Mouse (Mus musculus) heart, embryonic 10.5 days (tissue): ENCODE measurements around the gene Ddr1. TPM values are rescaled to one million over a fixed set of nuclear protein-coding genes. Genes with fewer than 3 reads are reported as not detected.

ENCODE experiments used
- DNase-seq: peaks from one replicate; pipeline ENCODE4 v3.0.0-alpha.2; 2017; ENCODE audit warnings: low spot score
- H3K27ac ChIP-seq: fragments of 300-500 bp; sonication (generic); 2 replicates; pipeline ENCODE4 v1.5.1; 2016; ENCODE audit warnings: mild to moderate bottlenecking
- H3K27me3 ChIP-seq: fragments of 300-500 bp; sonication (generic); 2 replicates; pipeline ENCODE4 v1.6.1; 2016; ENCODE audit warnings: mild to moderate bottlenecking; ENCODE audit not compliant: poor library complexity, insufficient read depth, severe bottlenecking
- H3K36me3 ChIP-seq: fragments of 300-500 bp; sonication (generic); 2 replicates; pipeline ENCODE4 v1.6.1; 2016; ENCODE audit warnings: mild to moderate bottlenecking, moderate library complexity
- H3K4me1 ChIP-seq: fragments of 300-500 bp; sonication (generic); 2 replicates; pipeline ENCODE4 v1.6.1; 2016; ENCODE audit warnings: mild to moderate bottlenecking
- H3K4me3 ChIP-seq: fragments of 300-500 bp; sonication (generic); 2 replicates; pipeline ENCODE4 v1.5.1; 2016; ENCODE audit warnings: mild to moderate bottlenecking, moderate library complexity
- H3K9me3 ChIP-seq: fragments of 300-500 bp; sonication (generic); 2 replicates; pipeline ENCODE4 v1.6.1; 2016; ENCODE audit warnings: mild to moderate bottlenecking, moderate library complexity
- WGBS: fragments of 180-500 bp; shearing (Covaris S2); methylation state at CpG from one replicate; pipeline ENCODE4 v1.1.7; 2016; 5-methylcytosine and 5-hydroxymethylcytosine counted together
- polyA plus RNA-seq: library from polyadenylated mRNA; unstranded; fragments of >200 nt; fragmentation: Nextera tagmentation; extraction: Ambion mirVana; gene quantifications from 2 replicates; pipeline ENCODE4 v1.2.1, GENCODE M21; 2016

The Ddr1 gene
- polyA plus RNA-seq, 1 experiment from 2014 or later: 109 TPM

GRCm38 (mm10) chr17:35636363-35636762, 68.1 kb downstream of the Ddr1 start:
- Histone ChIP-seq H3K36me3 (no peaks in the 10 kb centered on the region), H3K4me3 (no peak overlapping the region; the same call in 1 of the 2 replicates), H3K9me3 (no peaks in the 10 kb centered on the region), H3K27me3 (peaks cover 19% of the 10 kb centered on the region; the same call in 1 of the 2 replicates), H3K4me1 (peaks cover 24% of the 10 kb centered on the region), H3K27ac (no peak overlapping the region)
- 35% methylated on average over 5 of the region's 5 CpGs for WGBS
- no peak for DNase-seq

GRCm38 (mm10) chr17:35635699-35636111, 68.7 kb downstream of the Ddr1 start:
- Histone ChIP-seq H3K9me3 (no peaks in the 10 kb centered on the region), H3K4me1 (peaks cover 24% of the 10 kb centered on the region), H3K36me3 (no peaks in the 10 kb centered on the region), H3K27ac (no peak overlapping the region), H3K4me3 (peak overlapping the region; percentile 52), H3K27me3 (peaks cover 17% of the 10 kb centered on the region; the same call in 1 of the 2 replicates)
- DNase-seq: no peak
- WGBS: 2% methylated on average over 15 of the region's 15 CpGs

- Histone ChIP-seq H3K9me3 (no peaks in the 10 kb centered on the region), H3K36me3 (no peaks in the 10 kb centered on the region), H3K27ac (no peak overlapping the region), H3K27me3 (peaks cover 17% of the 10 kb centered on the region; the same call in 1 of the 2 replicates), H3K4me1 (peaks cover 24% of the 10 kb centered on the region), H3K4me3 (no peak overlapping the region)
- DNase-seq: no peak
- WGBS: 66% methylated on average over 3 of the region's 3 CpGs
Measured at GRCm38 (mm10) chr17:35635202-35635601, 69.2 kb downstream of the Ddr1 start.

GRCm38 (mm10) chr17:35633992-35634391, 70.4 kb downstream of the Ddr1 start:
- H3K9me3 ChIP-seq: no peaks in the 10 kb centered on the region
- H3K27me3 ChIP-seq: peaks cover 17% of the 10 kb centered on the region; the same call in 1 of the 2 replicates
- H3K4me3 ChIP-seq: no peak overlapping the region
- H3K36me3 ChIP-seq: no peaks in the 10 kb centered on the region
- DNase-seq: no peak
- peaks cover 19% of the 10 kb centered on the region for H3K4me1 ChIP-seq
- H3K27ac ChIP-seq: no peak overlapping the region
- WGBS: 20% methylated on average over 1 of the region's 1 CpGs

Other genes with a start within 250 kb of the Ddr1 start
- 0.25 and 4.7 TPM in 2 replicates for gene H2-Q10, start 234.5 kb downstream of the Ddr1 start, polyA plus RNA-seq
- gene Pou5f1, start 198.6 kb downstream of the Ddr1 start, polyA plus RNA-seq: 0.09 TPM in 1 of 2 replicates, not detected in the other
- 43.1 and 43.8 TPM in 2 replicates for gene Tcf19, start 187.8 kb downstream of the Ddr1 start, polyA plus RNA-seq
- 17.2 and 17.9 TPM in 2 replicates for gene Cchcr1, start 187.5 kb downstream of the Ddr1 start, polyA plus RNA-seq
- gene Psors1c2, start 171.4 kb downstream of the Ddr1 start, polyA plus RNA-seq: 0.81 and 1.1 TPM in 2 replicates
- 0.20 and 0.63 TPM in 2 replicates for gene Cdsn, start 152.5 kb downstream of the Ddr1 start, polyA plus RNA-seq
- not detected in 2 replicates for gene 2300002M23Rik, start 137.2 kb downstream of the Ddr1 start, polyA plus RNA-seq
- gene Sfta2, start 103.1 kb downstream of the Ddr1 start, polyA plus RNA-seq: not detected in 2 replicates
- gene Gm9573, start 78.0 kb downstream of the Ddr1 start, polyA plus RNA-seq: not detected in 2 replicates
- gene Mucl3, start 60.9 kb downstream of the Ddr1 start, polyA plus RNA-seq: 0.52 and 0.60 TPM in 2 replicates
- gene Vars2, start 37.0 kb downstream of the Ddr1 start, polyA plus RNA-seq: 17.5 and 18.6 TPM in 2 replicates
- 34.7 and 43.5 TPM in 2 replicates for gene Gtf2h4, start 30.9 kb downstream of the Ddr1 start, polyA plus RNA-seq
- gene Ier3, start 117.1 kb upstream of the Ddr1 start, polyA plus RNA-seq: 13.2 and 16.8 TPM in 2 replicates
- 66.2 and 71.7 TPM in 2 replicates for gene Flot1, start 118.6 kb upstream of the Ddr1 start, polyA plus RNA-seq
- gene Tubb5, start 133.7 kb upstream of the Ddr1 start, polyA plus RNA-seq: 911 and 1,091 TPM in 2 replicates
- 25.3 and 29.1 TPM in 2 replicates for gene Mdc1, start 136.9 kb upstream of the Ddr1 start, polyA plus RNA-seq
- 56.5 and 58.3 TPM in 2 replicates for gene Nrm, start 156.7 kb upstream of the Ddr1 start, polyA plus RNA-seq
- gene Ppp1r18, start 161.0 kb upstream of the Ddr1 start, polyA plus RNA-seq: 19.9 and 22.2 TPM in 2 replicates
- gene Dhx16, start 175.2 kb upstream of the Ddr1 start, polyA plus RNA-seq: 34.8 and 44.5 TPM in 2 replicates
- gene 2310061I04Rik, start 192.8 kb upstream of the Ddr1 start, polyA plus RNA-seq: 23.8 and 26.7 TPM in 2 replicates
- 59.4 and 78.6 TPM in 2 replicates for gene Atat1, start 205.5 kb upstream of the Ddr1 start, polyA plus RNA-seq
- 99.5 and 111 TPM in 2 replicates for gene Mrps18b, start 211.8 kb upstream of the Ddr1 start, polyA plus RNA-seq
- gene Ppp1r10, start 211.8 kb upstream of the Ddr1 start, polyA plus RNA-seq: 37.6 and 45.2 TPM in 2 replicates